Mouse (Mus musculus) induced T-regulatory cell, adult 2 months (primary cell): ENCODE results near the gene Tnnt2.
A peak's percentile ranks its signal among the peaks of the same experiment; 100 is the strongest.

Experiments
- DNase-seq: peaks from one replicate; pipeline ENCODE4 v3.0.0-alpha.2; 2012; ENCODE audit warnings: low read depth

Gene Tnnt2

DNA sequence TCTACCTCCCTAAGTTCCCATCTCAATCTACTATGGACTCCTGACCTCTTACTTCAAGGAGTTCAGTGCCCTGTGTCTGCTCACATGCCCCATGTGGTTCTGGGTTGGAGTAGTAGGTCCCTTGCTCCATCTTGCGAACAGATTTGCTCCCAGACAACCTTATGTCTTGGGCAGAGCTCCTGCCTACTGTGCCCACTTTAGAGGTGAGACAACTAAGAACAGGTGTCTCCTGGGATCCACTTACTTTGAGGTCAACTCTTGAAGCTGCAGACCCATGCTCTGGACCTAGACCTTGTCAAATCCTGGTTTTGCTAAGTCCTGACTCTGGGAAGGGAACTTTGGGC, 19.2 kb downstream of the Tnnt2 start:
- DNase-seq, result no peak

- no peak for DNase-seq
These were observed 19.9 kb downstream of the Tnnt2 start for GRCm38 (mm10) chr1:135856070-135856469.

GRCm38 (mm10) chr1:135857137-135857775, 21.1 kb downstream of the Tnnt2 start:
- DNase-seq, result no peak

GRCm38 (mm10) chr1:135858533-135858932, 22.4 kb downstream of the Tnnt2 start:
- DNase-seq, result no peak

DNA sequence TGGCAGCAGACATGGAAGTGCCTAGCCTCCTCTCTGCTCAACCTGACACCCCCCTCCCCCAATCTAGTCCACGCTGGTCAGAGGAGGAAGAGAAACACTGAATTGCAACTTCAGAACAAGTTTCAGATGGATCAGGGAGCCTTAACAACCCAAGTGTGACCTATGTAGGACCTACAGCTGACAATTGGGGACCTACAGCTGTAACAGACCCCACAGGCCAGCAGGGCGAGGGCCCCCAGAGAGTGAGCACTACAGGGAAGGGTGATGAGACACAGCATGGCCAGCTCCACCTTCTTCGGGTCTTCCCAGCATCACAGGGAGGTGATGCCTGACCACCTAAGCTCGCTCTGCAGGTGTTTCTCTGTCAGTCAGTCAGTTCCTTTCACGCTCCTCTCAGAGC, 24.9 kb downstream of the Tnnt2 start:
- no peak for DNase-seq

- DNase-seq, result no peak
These were observed 25.9 kb downstream of the Tnnt2 start for GRCm38 (mm10) chr1:135861980-135862552.

- no peak for DNase-seq
These were observed 26.4 kb downstream of the Tnnt2 start for GRCm38 (mm10) chr1:135862561-135862960.

DNA sequence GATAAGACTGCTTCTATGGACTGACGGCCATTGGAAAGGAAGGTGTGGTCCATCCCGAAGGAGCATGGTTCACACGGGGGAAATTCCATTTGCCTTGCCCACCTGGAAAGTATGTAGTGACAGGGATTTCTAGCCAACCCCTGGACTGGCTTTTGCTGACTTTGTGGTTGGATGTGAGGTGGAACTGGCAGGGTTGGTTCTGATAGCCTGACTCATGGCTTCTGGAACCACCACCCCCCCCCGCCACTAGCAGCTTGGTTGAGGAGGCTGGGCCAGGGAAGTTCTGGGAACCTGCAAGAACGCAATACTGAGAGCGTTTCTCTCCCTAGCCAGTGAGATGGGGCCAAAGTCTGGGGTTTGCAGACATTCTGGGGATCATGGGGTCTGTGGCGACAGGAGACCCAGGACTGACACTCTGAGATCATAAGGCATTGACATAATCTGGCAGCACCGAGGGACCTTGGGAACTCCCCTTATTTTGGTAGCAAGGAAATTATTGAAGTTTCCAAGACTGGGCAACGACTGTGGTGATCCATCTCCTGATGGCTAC, 27.7 kb downstream of the Tnnt2 start:
- no peak for DNase-seq

DNA sequence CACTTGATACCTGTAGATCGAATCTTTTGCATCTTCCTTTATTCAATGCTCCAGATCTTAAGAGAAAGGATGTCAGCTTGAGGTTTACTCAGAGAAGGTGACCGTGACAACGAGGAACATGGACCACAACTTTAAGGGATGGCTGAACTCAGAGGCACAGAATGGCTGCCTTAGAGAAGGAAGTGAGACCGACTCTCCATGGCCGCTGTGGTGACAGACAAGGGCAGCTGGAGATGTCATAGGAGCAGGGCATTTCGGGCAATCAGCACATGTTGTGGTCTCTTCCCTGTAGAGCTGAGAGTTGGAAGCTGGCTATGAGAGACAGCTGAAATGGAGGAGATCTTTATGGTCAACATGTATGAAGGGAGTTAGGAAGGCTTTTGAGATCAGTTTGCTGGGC, 28.7 kb downstream of the Tnnt2 start:
- DNase-seq, result no peak

- peak; percentile 58 for DNase-seq
These were observed 29.5 kb downstream of the Tnnt2 start for GRCm38 (mm10) chr1:135865518-135866194.

- DNase-seq, result no peak
These were observed 32.4 kb downstream of the Tnnt2 start for GRCm38 (mm10) chr1:135868570-135868969.

- peak; percentile 5 for DNase-seq
These were observed 36.8 kb downstream of the Tnnt2 start for GRCm38 (mm10) chr1:135872991-135873390.

DNA sequence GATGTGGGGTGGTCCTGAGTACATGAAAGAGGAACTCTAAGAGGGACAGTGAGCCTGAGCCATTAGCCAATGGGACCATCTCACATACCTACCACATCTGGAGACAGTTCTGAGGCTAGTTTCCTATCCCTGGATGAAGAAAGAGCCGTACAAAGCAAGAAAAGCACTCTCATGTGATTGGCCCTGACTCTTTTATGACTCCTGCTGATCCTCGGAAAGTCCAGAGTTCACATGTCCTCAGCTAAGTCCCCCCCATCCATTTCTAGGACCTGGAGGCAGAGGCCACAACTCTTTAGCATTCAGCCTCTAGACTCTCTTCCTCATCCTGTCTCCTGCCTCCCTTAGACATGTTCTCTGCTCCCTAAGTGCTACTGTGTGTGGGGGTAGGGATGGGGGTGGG, 41.1 kb downstream of the Tnnt2 start:
- DNase-seq, result no peak

GRCm38 (mm10) chr1:135882385-135883109, 46.4 kb downstream of the Tnnt2 start:
- DNase-seq, result peak; percentile 59

- DNase-seq, result no peak
These were observed 53.5 kb downstream of the Tnnt2 start for GRCm38 (mm10) chr1:135889461-135890185.

DNA sequence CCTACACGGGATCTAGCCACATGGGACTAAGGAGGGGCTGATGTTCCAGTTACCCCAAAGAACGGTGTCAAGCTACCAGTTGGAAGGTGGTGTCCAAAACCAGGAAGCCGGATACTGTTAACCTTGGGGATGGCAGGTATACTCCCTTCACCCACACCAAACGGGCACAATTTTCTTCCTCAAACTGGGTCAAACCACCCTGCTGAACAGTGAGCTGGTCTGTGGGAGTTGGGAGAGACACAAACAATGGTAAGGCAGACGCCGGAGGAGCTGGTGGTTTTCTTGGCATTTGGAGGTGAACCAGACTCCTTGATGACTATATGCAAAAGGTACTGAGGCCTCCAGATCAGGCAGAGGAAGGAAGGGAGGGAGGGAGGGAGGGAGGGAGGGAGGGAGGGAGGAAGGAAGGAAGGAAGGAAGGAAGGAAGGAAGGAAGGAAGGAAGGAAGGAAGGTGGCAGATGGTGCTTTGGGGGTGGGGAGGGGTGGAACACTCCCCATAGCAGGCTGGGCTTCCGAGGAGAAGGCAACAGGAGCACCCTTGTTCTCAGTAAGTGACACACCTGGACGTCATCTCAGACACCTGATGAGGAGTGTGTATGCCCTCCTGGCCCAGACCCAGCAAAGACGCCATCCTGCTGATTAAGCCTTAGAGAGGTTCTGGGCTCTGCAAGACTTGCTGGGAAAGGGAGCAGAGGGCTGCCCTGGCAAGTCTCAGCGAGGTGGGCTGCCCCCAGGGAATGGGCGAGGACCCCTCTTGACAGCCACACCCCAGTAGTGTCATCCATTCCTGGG, 55.5 kb downstream of the Tnnt2 start:
- DNase-seq, result no peak

DNA sequence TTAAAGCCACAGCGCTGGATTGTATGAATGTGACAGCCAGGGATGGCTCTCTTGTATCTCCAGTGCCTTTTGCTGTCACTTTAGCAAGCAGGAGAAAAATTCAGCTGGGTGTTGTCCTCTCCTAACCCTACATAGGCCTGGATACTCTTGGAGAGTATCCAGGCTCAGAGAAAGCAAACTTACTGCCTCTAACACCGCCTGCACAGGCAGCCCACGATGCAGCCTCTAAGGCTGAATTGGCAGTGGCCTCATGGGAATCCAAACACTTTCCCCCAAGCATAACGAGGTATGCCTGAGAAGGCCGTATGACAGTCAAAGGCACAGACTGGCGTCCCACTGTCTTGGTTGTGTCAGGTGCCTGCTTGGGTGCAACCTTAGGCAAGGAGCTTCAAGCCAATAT, 56.1 kb downstream of the Tnnt2 start:
- DNase-seq, result no peak

DNA sequence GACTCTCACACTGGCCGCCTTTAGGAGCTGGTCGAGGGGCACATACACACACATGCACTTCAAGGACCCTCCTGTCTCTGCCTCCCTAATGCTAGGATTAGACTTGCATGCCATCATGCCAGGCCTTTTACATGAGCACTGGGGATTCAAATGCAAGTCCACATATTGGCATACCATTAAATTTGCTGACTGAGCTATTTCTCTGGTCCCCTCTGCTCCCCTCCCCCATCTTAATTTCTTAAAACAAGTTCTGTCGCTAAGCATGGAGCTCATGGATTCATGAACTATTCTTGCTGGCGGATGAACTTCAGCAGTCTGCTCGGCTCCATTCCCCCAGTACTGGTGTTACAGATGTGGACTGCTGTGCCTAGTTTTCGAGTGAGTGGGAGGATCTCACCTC, 56.6 kb downstream of the Tnnt2 start:
- no peak for DNase-seq

DNA sequence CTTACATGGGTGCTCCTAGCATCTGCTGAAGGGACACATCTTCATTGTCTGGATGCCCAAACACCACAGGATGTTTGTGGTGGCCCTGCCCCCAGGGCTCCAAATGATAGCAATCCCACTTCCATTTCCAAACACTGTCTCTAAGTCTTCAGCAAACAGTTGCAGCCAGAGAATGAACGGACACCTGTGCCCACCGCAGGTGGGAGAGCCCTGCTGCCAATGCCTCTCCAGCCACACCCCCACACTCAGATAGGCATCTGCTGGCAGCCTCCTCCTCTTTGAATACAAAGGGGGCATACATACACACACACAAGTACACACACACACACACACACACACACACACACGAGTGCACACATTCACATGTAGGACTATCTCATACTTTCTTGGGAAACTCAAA, 57.2 kb downstream of the Tnnt2 start:
- no peak for DNase-seq

DNA sequence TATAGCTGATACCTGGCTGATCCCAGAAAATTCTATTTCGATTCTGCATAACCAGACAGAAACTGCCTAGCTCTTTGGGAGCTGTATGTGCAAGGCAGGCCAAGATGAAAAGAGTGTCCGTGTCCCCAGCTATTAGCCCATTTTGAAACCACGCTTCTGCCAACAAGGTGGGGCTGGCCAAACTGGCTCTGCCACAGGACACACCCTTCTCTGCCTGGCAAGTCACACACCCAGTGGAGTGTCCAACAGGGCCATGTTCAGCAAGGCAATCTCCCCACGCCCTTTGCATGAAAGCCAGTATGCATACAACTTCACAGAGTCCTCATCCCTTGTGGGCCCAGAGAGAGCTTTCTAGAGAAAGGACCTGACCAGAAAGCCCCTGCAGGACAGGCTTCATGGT, 59.2 kb downstream of the Tnnt2 start:
- no peak for DNase-seq

DNA sequence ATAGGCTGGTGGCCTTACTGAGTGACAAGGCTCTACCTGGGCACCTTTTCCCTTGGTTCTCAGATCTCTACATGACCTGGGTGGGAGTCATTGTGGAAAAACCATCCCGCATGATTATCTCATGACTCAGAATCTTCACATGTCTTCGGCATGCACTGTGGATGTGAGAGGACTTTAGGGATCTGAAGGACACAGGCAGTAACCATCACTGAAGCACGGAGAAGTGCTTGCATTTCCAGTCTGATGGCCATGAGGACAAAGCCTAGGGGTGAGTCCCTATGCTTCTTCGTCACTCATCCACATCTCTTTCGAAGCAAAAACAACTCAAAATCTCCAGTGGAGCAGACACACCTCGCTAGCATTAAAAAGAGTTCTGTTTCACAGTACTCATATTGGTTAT, 63.1 kb downstream of the Tnnt2 start:
- no peak for DNase-seq
